Mouse (Mus musculus) erythroblast, embryonic 14.5 days (primary cell): ENCODE measurements around the gene Tnrc6c. TPM values are rescaled to one million over a fixed set of nuclear protein-coding genes. Genes with fewer than 3 reads are reported as not detected.

ENCODE experiments used
- H3K27me3 ChIP-seq: 2 replicates; pipeline ENCODE4 v1.6.1; 2012; ENCODE audit warnings: inconsistent platforms; ENCODE audit not compliant: control insufficient read depth
- H3K36me3 ChIP-seq: 2 replicates; pipeline ENCODE4 v1.6.1; 2012; ENCODE audit warnings: mild to moderate bottlenecking, inconsistent platforms; ENCODE audit not compliant: control insufficient read depth
- H3K4me1 ChIP-seq: 2 replicates; pipeline ENCODE4 v1.6.1; 2012; ENCODE audit warnings: inconsistent platforms; ENCODE audit not compliant: control insufficient read depth
- H3K4me3 ChIP-seq: replicated peaks from 2 replicates; pipeline ENCODE3; 2012; ENCODE audit warnings: moderate library complexity, mild to moderate bottlenecking, inconsistent platforms
- H3K9me3 ChIP-seq: 2 replicates; pipeline ENCODE4 v1.6.1; 2012; ENCODE audit warnings: low read length, inconsistent platforms, mixed read lengths; ENCODE audit not compliant: control insufficient read depth
- GATA1 ChIP-seq: IDR thresholded peaks from 2 replicates; pipeline ENCODE4 v1.6.1; 2012; ENCODE audit warnings: low read length, inconsistent platforms, mixed read lengths
- TAL1 ChIP-seq: IDR thresholded peaks from 3 replicates; pipeline ENCODE4 v1.6.1; 2012; ENCODE audit warnings: low read length, inconsistent platforms, mixed read lengths
- polyA plus RNA-seq: library from polyadenylated mRNA; stranded (reverse); fragments of >175 nt; gene quantifications from 2 replicates; pipeline ENCODE4 v1.2.3, GENCODE M21; 2012

The Tnrc6c gene
- polyA plus RNA-seq, 1 experiment, result 0.76 TPM

GRCm38 (mm10) chr11:117665189-117665588 is 11.1 kb downstream of the Tnrc6c start:
- H3K4me3 ChIP-seq, result no peak overlapping the region
- peaks cover 10% of the 10 kb centered on the region for H3K4me1 ChIP-seq
- TF ChIP-seq GATA1 (no peak), TAL1 (no peak)
- H3K9me3 ChIP-seq, result no peaks in the 10 kb centered on the region
- no peaks in the 10 kb centered on the region; the same call in 1 of the 2 replicates for H3K36me3 ChIP-seq
- no peaks in the 10 kb centered on the region for H3K27me3 ChIP-seq

GRCm38 (mm10) chr11:117666563-117666962 is 12.5 kb downstream of the Tnrc6c start:
- H3K4me3 ChIP-seq, result no peak overlapping the region
- no peaks in the 10 kb centered on the region for H3K9me3 ChIP-seq
- TF ChIP-seq TAL1 (no peak), GATA1 (no peak)
- peaks cover 7% of the 10 kb centered on the region for H3K4me1 ChIP-seq
- H3K27me3 ChIP-seq, result no peaks in the 10 kb centered on the region
- H3K36me3 ChIP-seq, result no peaks in the 10 kb centered on the region; the same call in 1 of the 2 replicates

- no peaks in the 10 kb centered on the region for H3K27me3 ChIP-seq
- no peak overlapping the region for H3K4me3 ChIP-seq
- H3K9me3 ChIP-seq, result no peaks in the 10 kb centered on the region
- peaks cover 2% of the 10 kb centered on the region for H3K4me1 ChIP-seq
- TF ChIP-seq TAL1 (no peak), GATA1 (no peak)
- no peaks in the 10 kb centered on the region; the same call in 1 of the 2 replicates for H3K36me3 ChIP-seq
Observed at GRCm38 (mm10) chr11:117667152-117667551, 13.1 kb downstream of the Tnrc6c start.

GRCm38 (mm10) chr11:117667825-117668224 is 13.7 kb downstream of the Tnrc6c start:
- TF ChIP-seq TAL1, result no peak
- TF ChIP-seq GATA1, result no peak
- Histone ChIP-seq H3K9me3 (no peaks in the 10 kb centered on the region), H3K36me3 (no peaks in the 10 kb centered on the region; the same call in 1 of the 2 replicates), H3K4me1 (peaks cover 2% of the 10 kb centered on the region), H3K27me3 (no peaks in the 10 kb centered on the region), H3K4me3 (no peak overlapping the region)

- Histone ChIP-seq H3K36me3 (no peaks in the 10 kb centered on the region), H3K27me3 (no peaks in the 10 kb centered on the region), H3K9me3 (no peaks in the 10 kb centered on the region), H3K4me1 (peaks cover 4% of the 10 kb centered on the region), H3K4me3 (no peak overlapping the region)
- TF ChIP-seq GATA1 (no peak), TAL1 (no peak)
Observed at GRCm38 (mm10) chr11:117671626-117672025, 17.5 kb downstream of the Tnrc6c start.

GRCm38 (mm10) chr11:117674531-117674930 is 20.4 kb downstream of the Tnrc6c start:
- Histone ChIP-seq H3K27me3 (no peaks in the 10 kb centered on the region), H3K4me3 (no peak overlapping the region), H3K9me3 (no peaks in the 10 kb centered on the region), H3K36me3 (no peaks in the 10 kb centered on the region), H3K4me1 (peaks cover 3% of the 10 kb centered on the region)
- no peak for TF ChIP-seq GATA1
- TF ChIP-seq TAL1, result no peak

GRCm38 (mm10) chr11:117676649-117677048 is 22.6 kb downstream of the Tnrc6c start:
- TF ChIP-seq TAL1 (no peak), GATA1 (no peak)
- no peaks in the 10 kb centered on the region for H3K9me3 ChIP-seq
- no peak overlapping the region for H3K4me3 ChIP-seq
- peaks cover 3% of the 10 kb centered on the region for H3K4me1 ChIP-seq
- no peaks in the 10 kb centered on the region for H3K27me3 ChIP-seq
- H3K36me3 ChIP-seq, result no peaks in the 10 kb centered on the region

GRCm38 (mm10) chr11:117677111-117677510 is 23.0 kb downstream of the Tnrc6c start:
- Histone ChIP-seq H3K36me3 (no peaks in the 10 kb centered on the region), H3K27me3 (no peaks in the 10 kb centered on the region), H3K4me3 (no peak overlapping the region), H3K9me3 (no peaks in the 10 kb centered on the region), H3K4me1 (peaks cover 3% of the 10 kb centered on the region)
- TF ChIP-seq GATA1 (no peak), TAL1 (no peak)

GRCm38 (mm10) chr11:117677594-117677993 is 23.5 kb downstream of the Tnrc6c start:
- H3K9me3 ChIP-seq, result no peaks in the 10 kb centered on the region
- no peaks in the 10 kb centered on the region for H3K27me3 ChIP-seq
- TF ChIP-seq GATA1 (no peak), TAL1 (no peak)
- H3K36me3 ChIP-seq, result no peaks in the 10 kb centered on the region
- no peak overlapping the region for H3K4me3 ChIP-seq
- H3K4me1 ChIP-seq, result peaks cover 3% of the 10 kb centered on the region

- Histone ChIP-seq H3K36me3 (no peaks in the 10 kb centered on the region), H3K27me3 (no peaks in the 10 kb centered on the region), H3K4me3 (no peak overlapping the region), H3K9me3 (no peaks in the 10 kb centered on the region), H3K4me1 (peaks cover 3% of the 10 kb centered on the region)
- TF ChIP-seq GATA1, result no peak
- TF ChIP-seq TAL1, result no peak
Observed at GRCm38 (mm10) chr11:117678155-117678554, 24.1 kb downstream of the Tnrc6c start.
